Mouse (Mus musculus): ENCODE results near the gene Tbx1.

- TF ChIP-seq POLR2A (IDR thresholded peaks at IDR 0.05; ENCODE audit: borderline replicate concordance, control insufficient read depth, low read depth, low read length): no peak
- TF ChIP-seq CTCF (IDR thresholded peaks at IDR 0.05; ENCODE audit: control insufficient read depth, insufficient read depth, low read length): no peak
These were observed 31.0 kb upstream of the Tbx1 start for GRCm38 (mm10) chr16:18621362-18622001.

All from bone marrow, adult 2 months (tissue).